Mouse (Mus musculus) frontal cortex, adult (tissue): ENCODE measurements around the gene Acsbg2.
"Not testable (repeated sequence)": the region's sequence is repeated elsewhere in the genome, so short reads cannot be mapped to it uniquely, and the experiment has no call there.

Source experiments
- ATAC-seq: cut with Nextera tagmentation; 2 replicates; pipeline ENCODE4 v1.9.2; 2017; ENCODE audit warnings: mild to moderate bottlenecking, moderate library complexity, mixed read lengths; ENCODE audit not compliant: low TSS enrichment

The Acsbg2 gene

DNA sequence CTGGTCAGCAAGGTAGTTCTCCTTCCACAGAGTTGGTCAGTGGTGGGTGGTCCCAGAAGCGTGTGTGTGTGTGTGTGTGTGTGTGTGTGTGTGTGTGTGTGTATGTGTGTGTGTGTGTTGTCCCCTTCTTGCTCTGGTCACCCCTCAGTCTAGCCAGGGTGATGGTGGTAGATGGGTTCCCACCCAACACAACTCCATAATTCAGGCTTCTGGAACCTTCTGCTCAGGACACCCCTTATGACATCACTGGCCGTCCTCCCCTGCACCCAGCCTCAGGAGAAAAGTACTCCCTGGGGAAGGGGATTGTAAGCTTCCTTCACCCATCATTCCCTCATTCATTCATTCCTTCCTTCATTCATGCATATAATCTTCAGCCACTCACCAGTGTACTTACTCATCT lies at the start of gene Acsbg2:
Acsbg2 (minus strand) TSS at position 211 of the 400 bp plus-strand sequence.
- ATAC-seq, result no peak

DNA sequence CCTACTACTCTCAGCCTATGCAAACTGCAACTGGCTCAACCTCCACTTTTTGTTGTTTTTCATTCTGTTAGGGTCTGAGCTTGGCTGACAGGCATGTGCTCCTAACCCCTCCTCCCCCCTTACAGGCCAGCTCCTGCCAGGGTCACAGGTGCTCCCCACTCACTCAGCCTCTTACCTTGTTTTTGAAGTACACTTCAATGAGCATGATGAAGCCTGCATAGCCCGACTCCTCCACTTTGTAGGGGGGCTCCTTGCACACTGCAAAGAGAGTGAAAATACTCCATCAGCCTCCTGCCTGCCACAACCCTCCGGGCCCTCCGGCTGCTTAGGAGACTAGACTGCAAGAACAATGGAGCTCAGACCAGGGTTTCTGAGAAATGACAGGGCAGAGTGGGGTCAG lies 45.5 kb upstream of the Acsbg2 start:
- ATAC-seq, result no peak

DNA sequence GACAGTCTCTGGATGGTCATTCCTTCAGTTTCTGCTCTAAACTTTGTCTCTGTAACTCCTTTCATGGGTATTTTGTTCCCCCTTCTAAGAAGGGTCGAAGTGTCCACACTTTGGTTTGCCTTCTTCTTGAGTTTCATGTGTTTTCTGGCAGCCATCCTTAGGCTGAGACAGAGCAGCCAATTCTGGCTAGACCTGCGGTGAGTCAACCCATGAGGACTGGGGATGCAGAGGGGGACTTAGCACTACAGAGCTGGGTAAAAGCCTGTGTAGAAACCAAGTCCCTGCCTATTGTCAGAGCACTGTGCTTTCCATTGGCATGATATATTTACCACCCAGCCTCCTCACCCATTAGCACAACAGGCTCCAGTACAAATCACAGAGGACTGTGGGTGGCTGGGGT lies 42.9 kb upstream of the Acsbg2 start:
- peak; percentile 66; the same call in 1 of the 2 replicates for ATAC-seq

DNA sequence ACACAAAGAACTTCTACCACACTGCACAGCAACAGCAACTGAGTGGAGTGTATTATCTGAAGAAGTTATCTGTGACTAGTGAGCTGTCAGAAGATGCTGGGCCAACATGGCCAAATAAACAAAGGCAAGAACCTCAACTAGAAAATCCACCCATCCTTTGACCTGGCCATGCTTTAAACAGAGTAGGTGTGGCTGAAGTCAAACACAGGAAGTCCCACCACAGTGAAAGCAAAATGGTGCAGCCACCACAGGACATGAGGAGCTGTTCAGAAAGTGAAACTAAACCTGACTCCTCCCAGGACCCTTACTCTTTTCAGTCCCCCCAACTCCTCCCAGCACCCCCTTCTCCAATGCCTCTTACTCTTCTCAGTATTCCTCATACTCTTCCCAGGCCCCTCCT lies 39.2 kb upstream of the Acsbg2 start:
- ATAC-seq, result no peak

DNA sequence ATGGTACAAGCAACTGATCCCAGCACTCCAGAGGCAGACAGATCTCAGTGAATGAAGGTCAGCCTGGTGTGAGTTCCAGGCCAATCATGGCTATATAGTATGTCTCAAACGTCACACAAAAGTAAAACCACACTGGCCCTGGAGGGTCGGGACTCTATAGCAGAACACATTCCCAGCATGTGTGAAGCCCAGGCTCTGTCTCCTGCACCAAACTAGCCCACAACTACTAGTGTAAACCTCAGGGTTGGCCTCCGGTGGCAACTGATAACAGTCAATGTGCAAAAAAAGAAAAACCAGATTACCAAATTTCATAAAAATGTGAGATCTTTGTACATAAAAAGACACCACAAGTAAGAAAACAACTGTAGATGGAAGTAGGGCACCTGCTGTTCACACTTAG lies 38.8 kb upstream of the Acsbg2 start:
- ATAC-seq, result no peak

DNA sequence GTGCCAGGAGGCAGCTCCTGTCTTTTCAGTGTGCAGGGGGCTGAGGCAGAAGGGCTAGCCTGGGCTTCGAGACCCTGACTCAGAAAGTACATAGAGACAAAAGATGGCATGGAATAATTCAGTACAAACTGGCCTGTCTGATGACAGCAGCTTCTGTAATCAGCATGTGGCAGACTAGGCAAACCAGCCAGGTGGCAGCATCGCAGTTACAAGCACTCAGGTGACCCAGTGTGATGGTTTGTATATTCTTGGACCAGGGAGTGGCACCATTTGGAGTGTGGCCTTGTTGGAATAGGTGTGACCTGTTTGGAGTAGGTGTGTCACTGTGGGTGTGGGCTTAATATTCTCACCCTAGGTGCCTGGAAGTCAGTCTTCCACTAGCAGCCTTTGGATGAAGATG lies 35.5 kb upstream of the Acsbg2 start:
- ATAC-seq, result not testable (repeated sequence)

DNA sequence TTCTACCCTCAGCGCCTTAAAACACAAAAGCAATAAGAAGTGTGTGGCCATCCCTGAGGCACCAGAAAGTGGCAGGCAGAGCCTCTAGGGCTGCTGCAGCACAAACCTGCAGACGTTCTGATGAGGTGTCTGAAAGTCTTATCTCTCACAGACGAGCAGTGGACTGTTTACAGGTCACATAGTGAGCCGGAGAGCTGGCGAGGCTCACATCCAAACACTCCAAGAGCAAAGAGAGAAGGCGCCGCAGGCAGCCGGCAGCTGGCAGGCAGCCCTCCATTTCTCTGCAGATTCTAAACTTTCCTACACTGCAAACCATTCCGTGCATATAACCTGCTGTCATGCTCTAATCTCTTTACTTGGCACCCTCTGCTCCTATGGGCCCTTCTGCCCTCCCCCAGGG lies 33.6 kb upstream of the Acsbg2 start:
- ATAC-seq, result 0 out of 2 replicates have a peak, but pooled peaks have one; percentile 25

DNA sequence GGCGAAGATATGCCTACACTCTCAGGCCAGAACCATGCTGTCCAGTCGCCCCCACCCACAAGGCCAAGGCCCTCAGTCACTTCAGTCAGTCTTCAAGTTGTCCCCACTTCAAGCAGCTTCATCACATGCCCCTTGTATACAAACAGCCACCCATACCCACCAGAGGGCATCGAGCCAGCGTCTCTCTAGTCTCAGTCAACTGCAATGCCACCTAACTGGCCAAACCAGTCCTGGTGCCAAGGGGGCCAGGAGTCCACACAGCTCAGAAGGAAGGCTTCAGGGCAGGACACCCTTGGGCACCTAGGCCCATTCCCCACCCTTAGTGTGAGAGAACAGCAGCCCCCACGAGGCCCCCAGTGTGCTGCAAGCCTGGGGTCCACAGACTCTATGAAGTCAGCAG lies 32.8 kb upstream of the Acsbg2 start:
- no peak for ATAC-seq

DNA sequence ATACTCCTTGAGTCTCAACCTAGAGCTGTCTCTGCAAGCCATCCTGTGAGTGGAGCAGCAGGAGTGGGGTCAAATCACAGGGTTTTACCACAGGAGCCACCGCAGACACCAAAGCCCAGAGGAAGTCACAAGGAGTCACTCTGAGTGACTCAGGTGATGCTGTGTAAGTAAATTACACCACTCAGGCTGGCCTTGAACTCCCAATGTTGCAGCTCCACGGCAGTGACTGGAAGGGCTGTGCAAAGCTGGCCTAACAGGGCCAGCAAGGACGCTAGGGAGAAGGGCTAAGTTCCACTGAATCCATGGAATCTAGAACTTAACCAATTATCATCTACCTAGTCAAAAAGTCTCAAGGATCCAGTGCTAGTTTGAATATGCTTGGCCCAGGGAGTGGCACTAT lies 31.9 kb upstream of the Acsbg2 start:
- ATAC-seq, result no peak

DNA sequence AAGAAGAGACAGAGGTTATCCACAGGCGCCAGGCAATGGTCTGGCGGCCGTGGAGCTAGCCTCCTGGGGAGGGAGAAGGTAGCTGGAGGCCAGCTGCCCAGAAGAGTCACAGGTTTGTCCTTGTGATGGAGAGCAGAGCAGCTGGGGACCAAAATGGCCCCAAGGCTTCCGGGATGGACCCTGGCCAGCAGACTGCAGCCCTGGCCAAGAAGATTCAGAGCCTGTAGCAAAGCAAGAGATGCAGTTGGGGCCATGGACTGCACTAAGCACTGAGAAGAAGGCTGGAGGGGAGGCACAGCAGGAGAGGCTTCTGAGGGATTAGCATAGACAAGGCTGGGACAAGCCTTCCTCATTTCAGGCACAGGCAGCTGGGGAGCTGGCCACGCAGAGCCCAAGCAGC lies 28.5 kb upstream of the Acsbg2 start:
- ATAC-seq, result no peak

DNA sequence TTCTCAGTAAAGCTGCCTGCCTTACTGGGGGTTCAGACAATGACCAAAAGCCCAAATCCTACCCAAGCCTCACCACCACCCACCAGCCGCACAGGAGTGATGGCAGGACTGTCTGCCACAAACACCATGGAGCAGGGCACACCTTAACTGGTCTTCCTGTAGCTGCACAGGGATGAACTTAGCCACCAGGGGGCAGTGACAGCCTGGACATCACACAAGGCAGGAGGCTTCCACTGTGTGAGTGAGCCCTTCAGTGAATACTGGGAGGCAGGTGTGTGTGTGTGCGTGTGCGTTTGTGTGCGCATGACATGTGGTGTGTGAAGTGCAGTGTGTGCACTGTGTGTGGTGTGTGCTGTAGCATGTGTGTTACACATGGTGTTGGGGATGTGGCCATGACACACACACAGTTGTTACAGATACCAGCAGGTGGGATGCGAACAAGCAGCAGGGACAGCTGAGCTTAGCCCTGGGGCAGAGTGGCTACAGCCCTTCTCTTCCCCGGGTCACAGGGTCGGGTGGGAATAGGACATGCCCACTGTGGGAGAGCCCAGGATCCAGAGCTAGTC lies 23.5 kb upstream of the Acsbg2 start:
- ATAC-seq, result peak; percentile 76

DNA sequence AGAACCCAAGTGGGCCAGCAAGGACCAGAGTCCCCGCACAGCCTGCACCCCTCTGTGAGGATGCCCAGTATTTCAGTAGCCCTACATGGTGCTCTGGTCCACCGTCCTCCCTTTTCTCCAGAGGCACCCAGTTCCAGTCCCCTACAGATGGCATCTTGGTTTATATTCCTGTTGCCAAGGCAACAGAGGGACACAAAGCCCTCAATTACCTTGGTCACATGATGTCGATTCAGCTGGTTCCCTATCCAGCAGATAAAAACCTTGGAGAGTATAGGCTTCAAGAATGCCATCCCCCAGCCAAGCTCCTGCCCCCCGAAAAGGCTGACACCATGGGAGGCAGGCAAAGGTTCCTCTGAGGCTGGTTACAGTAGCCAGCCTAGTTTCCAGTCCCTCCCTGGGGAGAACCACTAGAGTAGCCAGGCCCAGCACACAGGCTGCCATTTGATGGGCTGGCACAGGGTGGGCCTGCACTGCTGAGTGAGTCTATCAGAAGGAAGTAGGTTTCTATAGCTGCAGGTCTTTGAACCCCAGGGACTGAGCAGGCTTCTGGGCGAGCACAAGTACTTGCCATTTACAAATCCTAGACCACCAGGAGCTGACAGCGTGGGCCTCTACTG lies 22.4 kb upstream of the Acsbg2 start:
- ATAC-seq, result peak; percentile 74

DNA sequence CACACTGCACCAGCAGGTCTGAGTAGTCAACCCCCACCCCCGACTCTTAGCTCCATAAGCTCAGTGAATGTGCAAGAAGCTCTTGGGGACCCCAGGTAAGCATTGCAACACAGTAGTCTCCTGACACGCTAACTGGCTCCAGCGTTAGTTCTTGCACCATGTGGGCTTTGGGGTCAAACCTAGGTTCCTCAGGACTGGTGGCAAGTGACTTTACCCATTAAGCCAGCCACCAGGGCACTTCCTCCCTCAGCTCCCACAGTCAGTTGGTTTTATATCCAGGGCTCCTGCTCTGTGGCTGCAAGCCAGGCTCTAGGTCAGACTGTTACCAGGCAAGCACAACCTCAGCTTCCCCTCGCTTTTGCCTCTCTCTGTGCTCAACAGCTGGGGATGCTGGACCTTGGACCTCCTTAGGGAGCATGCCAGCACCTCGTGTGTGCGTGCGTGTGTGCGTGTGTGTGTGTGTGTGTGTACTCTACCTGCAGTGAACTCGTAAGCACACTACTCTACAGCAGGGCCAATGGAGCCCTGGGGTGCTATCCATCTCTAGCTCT lies 21.2 kb upstream of the Acsbg2 start:
- no peak for ATAC-seq

DNA sequence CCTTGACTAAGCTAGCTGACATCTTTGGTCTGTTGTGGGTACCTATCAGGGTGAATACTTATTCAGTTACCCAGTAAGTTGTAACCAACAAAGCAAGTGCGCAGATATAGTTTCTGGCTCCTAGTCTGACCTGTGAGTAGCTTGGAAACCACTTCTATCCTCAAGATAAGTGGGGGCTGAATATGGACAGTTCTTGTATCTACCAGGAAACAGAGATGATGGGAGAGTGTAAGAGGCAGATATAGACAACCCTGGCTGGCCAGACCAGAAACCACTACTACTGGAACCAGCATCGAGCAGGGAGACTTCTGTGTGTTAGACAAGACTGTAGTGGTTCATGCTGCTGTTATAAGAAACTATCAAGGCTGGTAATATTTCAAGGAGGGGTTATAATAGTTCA lies 15.8 kb upstream of the Acsbg2 start:
- ATAC-seq, result no peak

DNA sequence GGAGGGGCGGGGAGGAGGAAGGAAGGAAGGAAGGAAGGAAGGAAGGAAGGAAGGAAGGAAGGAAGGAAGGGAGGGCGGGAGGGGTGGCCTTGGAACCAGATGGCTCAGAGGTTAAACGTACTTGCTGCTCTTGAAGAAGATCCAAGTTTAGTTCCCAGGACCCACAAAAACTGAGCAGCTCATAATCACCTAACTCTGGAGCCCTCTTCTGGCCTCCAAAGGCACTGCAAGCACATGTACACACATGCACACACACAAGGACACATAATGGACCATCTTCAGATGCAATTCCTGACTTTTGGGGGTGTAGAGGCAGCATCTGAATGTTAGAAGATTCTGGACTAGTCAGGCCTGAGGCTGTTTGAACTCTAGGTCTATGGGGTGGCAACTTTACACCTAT lies 13.8 kb upstream of the Acsbg2 start:
- ATAC-seq, result no peak

DNA sequence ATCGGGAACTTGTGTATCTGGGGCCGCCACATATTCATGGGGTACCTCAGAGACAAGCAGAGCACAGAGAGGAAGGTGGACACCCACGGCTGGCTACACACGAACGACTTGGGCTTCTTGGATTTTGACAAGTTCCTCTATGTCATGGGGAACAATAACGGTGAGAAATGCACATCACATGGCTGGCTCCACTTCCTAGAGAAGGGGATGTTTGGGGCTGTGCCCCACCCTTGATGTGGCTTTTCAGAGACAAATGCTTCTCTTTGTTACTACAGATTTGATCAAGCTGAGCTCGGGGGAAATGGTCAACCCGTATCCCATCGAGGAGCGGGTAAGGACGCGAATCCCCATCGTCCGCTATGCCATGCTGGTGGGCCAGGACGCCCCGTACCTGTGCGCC lies 10.6 kb upstream of the Acsbg2 start:
- ATAC-seq, result no peak

DNA sequence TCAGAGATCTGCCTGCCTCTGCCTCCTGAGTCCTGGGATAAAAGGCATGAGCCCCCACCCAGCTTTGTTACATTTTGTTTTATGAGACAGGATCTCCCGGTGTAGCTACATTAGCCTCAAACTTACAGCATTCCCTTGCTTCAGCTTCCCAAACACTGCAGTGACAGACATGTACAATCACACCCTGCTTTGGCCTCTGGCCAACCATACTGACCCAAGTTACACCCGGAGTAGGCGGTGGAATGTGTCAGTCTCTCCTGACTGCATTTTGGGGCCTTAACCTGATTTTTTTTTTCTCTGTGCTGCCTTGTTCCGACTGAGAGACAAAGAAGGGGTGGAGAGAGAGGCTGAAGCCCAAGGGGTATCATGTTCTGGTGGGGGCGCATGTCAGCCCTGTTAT lies 10.1 kb upstream of the Acsbg2 start:
- ATAC-seq, result no peak

DNA sequence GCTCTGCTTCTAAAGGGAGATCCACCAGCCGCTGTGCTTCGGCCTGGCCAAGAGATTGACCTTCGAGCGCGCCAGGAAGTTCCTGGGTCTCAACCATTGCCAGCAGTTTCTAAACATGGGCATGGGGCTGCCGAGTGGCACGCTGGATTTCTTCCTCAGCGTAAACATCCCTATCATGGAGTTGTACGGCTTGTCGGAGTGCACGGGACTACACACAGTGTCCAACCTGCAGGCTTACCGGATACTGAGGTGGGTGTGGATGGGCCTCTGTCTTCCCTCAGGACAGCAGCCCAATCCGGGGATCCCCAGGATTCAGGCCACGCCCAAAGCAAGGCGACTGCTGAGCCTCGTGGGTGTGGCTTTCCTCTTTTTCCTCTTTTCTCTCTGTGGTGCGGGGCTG lies 9.4 kb upstream of the Acsbg2 start:
- peak; percentile 81 for ATAC-seq

DNA sequence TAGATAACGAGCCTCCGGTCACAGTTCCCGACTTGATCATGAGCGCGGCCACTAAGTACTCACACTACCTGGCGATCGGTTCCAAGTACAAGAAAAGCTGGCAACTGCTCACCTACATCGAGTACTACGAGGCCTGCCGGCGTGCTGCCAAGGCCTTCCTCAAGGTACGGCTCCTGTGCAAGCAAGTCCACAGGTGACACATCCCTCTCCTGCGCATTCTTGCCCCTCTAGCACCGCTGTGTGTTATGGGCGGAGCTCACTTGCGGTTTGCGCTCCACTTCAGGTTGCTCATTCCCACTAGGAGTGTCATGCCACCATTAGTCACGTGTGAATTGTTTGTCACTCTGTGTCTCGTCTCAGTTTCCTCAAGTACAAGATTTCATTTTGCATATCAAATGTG lies 3.2 kb upstream of the Acsbg2 start:
- no peak for ATAC-seq

DNA sequence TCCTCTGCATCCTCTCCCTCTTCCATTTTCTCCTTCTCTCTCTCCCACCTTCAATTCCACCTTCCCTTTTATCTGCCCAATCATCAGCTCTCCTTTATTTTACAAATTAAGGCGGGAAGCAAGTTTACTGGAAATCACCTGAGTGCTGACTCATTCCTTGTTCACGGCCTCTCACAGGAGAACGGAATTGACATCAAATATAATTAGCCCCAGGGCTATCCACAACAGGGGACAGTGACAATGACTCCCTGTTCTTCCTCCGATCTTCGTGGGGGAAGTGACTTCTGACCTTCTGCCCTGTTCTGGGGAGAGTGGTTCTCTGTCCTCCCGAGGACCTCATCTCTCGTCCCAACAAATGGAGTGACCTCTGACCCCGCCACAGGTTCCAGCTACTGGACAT lies 2.7 kb upstream of the Acsbg2 start:
- no peak for ATAC-seq

DNA sequence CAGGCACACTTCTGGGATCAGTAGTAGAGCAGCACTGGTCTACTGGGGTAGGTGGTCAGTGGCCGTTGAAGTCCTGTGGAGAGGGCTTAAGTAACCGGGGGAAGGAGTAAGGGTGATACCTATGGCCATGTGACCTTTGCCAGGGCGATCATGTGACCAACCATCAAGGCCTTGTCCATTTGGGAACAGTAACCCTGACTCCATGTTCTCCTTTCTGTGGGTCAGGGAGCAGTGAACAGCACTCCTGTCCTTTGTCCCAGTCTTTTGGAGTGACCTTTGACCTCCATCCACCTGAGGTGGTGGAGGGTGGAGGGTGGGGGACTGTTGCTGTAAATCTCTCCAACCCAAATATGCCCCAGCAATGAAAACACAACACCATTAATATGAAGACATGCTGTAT lies 2.2 kb upstream of the Acsbg2 start:
- no peak for ATAC-seq

DNA sequence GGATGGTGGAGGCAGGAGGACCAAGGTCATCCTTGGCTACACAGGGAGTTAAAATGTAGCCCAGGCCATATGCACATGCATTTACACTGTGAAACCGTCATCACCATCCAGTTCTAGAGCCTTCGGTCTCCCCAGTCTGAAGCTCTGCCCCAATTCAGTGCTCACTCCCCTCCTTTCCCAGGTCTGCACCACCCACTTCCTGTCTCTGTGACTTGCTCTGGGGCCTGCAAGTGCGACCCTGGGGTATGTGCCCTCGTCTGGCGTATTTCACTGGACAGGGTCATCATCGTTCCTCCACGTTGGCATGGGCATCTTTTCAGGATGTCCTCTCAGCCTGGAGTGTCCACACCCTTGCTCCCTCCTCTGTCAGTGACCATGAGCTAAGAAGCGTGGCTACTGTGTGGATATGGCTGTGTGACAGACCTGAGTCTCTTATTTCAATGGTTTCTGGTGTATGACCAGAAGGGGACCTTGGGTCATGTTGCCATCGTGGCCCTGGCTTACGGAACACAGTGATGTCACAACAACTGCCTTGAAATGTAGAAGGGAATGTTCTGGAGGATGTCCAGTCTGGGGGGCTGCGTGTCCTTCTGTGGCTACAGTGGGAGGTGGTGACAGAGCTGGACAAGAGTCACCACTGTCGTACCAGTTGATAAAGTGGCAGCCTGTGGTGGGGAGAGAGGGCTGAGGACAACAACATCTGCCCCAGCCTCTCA lies 847 bp upstream of the Acsbg2 start, which contains the start of gene 1700061G19Rik:
1700061G19Rik (plus strand) TSS at position 542 of the 716 bp plus-strand sequence.
- no peak for ATAC-seq

DNA sequence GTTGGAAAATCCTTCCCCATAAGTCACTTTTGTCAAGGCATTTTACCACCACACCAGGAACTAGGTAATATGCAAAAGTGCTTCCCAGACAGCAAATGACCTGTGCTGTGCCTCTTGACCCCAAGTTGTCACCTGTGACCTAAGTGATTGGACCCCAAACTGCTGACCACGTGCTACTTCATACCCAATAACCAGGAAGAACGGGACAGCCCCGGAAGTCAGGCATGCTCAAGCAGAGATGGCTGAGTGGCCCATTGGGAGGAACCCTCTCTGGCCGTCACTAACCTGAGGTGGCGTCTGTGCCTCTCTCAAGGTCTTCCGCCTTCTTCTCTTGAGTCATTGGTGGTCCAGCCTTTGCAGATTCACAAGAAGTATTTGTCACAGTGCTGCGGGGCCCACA lies 1.7 kb downstream of the Acsbg2 start:
- ATAC-seq, result no peak
